23 mouse cellular contexts compared by ENCODE assay signal in genomic region chr9:10528692-10529091, GRCm38 (mm10).
DNase-seq lines count a peak whose midpoint lies in the region; ATAC-seq lines count a peak whose summit lies in the region.
"Had no signal": no experiment of that assay in that cellular context is flagged by ENCODE, and none has a peak within 500 bp of the region (broad histone marks: within the 10 kb centered on the region; RNA-seq: fewer than 3 reads in every experiment).

No protein-coding gene starts in this region.

- no peak for DNase-seq in forebrain, embryonic 11.5 days (ENCODE audit: low spot score)
- DNase-seq in forebrain, embryonic 10.5 days (ENCODE audit: extremely low spot score, low spot score), result no peak
- no peak for DNase-seq in midbrain, embryonic 14.5 days
- DNase-seq in retina, embryonic 14.5 days (ENCODE audit: low spot score), result peak; percentile 22
- DNase-seq in thymus, postnatal 4 days, result no peak
- no peak for DNase-seq in ovary, postnatal 36 days (ENCODE audit: low spot score)
- DNase-seq: adrenal gland, postnatal 14 days; B cell, adult 2 months; cerebellum, adult 18-20 months; cerebellum, adult 9-11 months; cerebellum, postnatal 36 days; gastrocnemius, postnatal 10 days; heart, adult 11 months; heart, postnatal 10 days; heart, postnatal 4 days; kidney, adult 18-20 months had no signal

- H3K36me3 ChIP-seq in forebrain, embryonic 11.5 days (ENCODE audit: control insufficient read depth, insufficient read depth, low read length), result no peaks in the 10 kb centered on the region
- no peaks in the 10 kb centered on the region for H3K36me3 ChIP-seq in forebrain, embryonic 10.5 days (replicated peaks)
- H3K36me3 ChIP-seq in midbrain, embryonic 15.5 days (replicated peaks), result no peaks in the 10 kb centered on the region
- no peaks in the 10 kb centered on the region for H3K36me3 ChIP-seq in midbrain, embryonic 14.5 days (ENCODE audit: control insufficient read depth, insufficient read depth, low read length)
- H3K36me3 ChIP-seq: embryonic facial prominence, embryonic 13.5 days; G1E; hindbrain, embryonic 13.5 days; intestine, embryonic 15.5 days had no signal

- H3K9ac ChIP-seq in forebrain, embryonic 11.5 days (ENCODE audit: low read length), result no peak overlapping the region
- H3K9ac ChIP-seq in midbrain, embryonic 15.5 days, result no peak overlapping the region
- H3K9ac ChIP-seq in midbrain, embryonic 14.5 days (replicated peaks; ENCODE audit: low read length), result no peak overlapping the region
- H3K9ac ChIP-seq: embryonic facial prominence, embryonic 13.5 days; hindbrain, embryonic 13.5 days; intestine, embryonic 15.5 days had no signal

- no peak overlapping the region for H3K27ac ChIP-seq in forebrain, embryonic 11.5 days (ENCODE audit: low read depth, low read length)
- no peak overlapping the region for H3K27ac ChIP-seq in forebrain, embryonic 10.5 days
- no peak overlapping the region for H3K27ac ChIP-seq in midbrain, embryonic 15.5 days
- H3K27ac ChIP-seq in midbrain, embryonic 14.5 days (replicated peaks; ENCODE audit: low read depth, low read length), result no peak overlapping the region
- H3K27ac ChIP-seq: embryonic facial prominence, embryonic 13.5 days; hindbrain, embryonic 13.5 days; intestine, embryonic 15.5 days had no signal

- ATAC-seq in forebrain, embryonic 11.5 days (replicated peaks; ENCODE audit: low FRiP score), result peak; percentile 66
- peak; percentile 41; the same call in 1 of the 2 replicates for ATAC-seq in midbrain, embryonic 15.5 days (replicated peaks)
- no peak for ATAC-seq in midbrain, embryonic 14.5 days (ENCODE audit: low FRiP score, low TSS enrichment)
- ATAC-seq: activated CD4-positive, CD25-positive, alpha-beta regulatory T cell, adult 4 months; CD4-positive, CD25-positive, alpha-beta regulatory T cell, adult 4 months; intestine, embryonic 15.5 days had no signal

- peaks cover 4% of the 10 kb centered on the region; the same call in 1 of the 2 replicates for H3K4me1 ChIP-seq in forebrain, embryonic 11.5 days (replicated peaks; ENCODE audit: control insufficient read depth, insufficient read depth, low read length)
- H3K4me1 ChIP-seq in forebrain, embryonic 10.5 days, result peaks cover 42% of the 10 kb centered on the region
- peaks cover 9% of the 10 kb centered on the region; the same call in 1 of the 2 replicates for H3K4me1 ChIP-seq in midbrain, embryonic 15.5 days
- no peaks in the 10 kb centered on the region for H3K4me1 ChIP-seq in midbrain, embryonic 14.5 days (ENCODE audit: control insufficient read depth, insufficient read depth, low read length)
- H3K4me1 ChIP-seq: embryonic facial prominence, embryonic 13.5 days; hindbrain, embryonic 13.5 days; intestine, embryonic 15.5 days had no signal

- H3K9me3 ChIP-seq in forebrain, embryonic 11.5 days (ENCODE audit: control insufficient read depth, low read length), result no peaks in the 10 kb centered on the region
- no peaks in the 10 kb centered on the region for H3K9me3 ChIP-seq in forebrain, embryonic 10.5 days
- H3K9me3 ChIP-seq in midbrain, embryonic 15.5 days, result no peaks in the 10 kb centered on the region
- no peaks in the 10 kb centered on the region for H3K9me3 ChIP-seq in midbrain, embryonic 14.5 days (ENCODE audit: control insufficient read depth, low read length)
- H3K9me3 ChIP-seq: embryonic facial prominence, embryonic 13.5 days; G1E; hindbrain, embryonic 13.5 days; intestine, embryonic 15.5 days had no signal

- no peak overlapping the region for H3K4me2 ChIP-seq in forebrain, embryonic 11.5 days (ENCODE audit: low read depth, low read length, severe bottlenecking)
- no peak overlapping the region for H3K4me2 ChIP-seq in midbrain, embryonic 15.5 days
- no peak overlapping the region for H3K4me2 ChIP-seq in midbrain, embryonic 14.5 days (ENCODE audit: low read length)
- H3K4me2 ChIP-seq: embryonic facial prominence, embryonic 13.5 days; hindbrain, embryonic 13.5 days; intestine, embryonic 15.5 days had no signal

- 54% methylated on average over 5 of the region's 5 CpGs for WGBS in forebrain, embryonic 11.5 days
- WGBS in forebrain, embryonic 10.5 days, result 55% methylated on average over 5 of the region's 5 CpGs
- 60% methylated on average over 5 of the region's 5 CpGs for WGBS in midbrain, embryonic 15.5 days
- 68% methylated on average over 5 of the region's 5 CpGs for WGBS in midbrain, embryonic 14.5 days

- no peaks in the 10 kb centered on the region for H3K27me3 ChIP-seq in forebrain, embryonic 11.5 days (ENCODE audit: control insufficient read depth, insufficient read depth, low read length)
- no peaks in the 10 kb centered on the region for H3K27me3 ChIP-seq in forebrain, embryonic 10.5 days (ENCODE audit: poor library complexity, severe bottlenecking)
- H3K27me3 ChIP-seq in midbrain, embryonic 15.5 days (replicated peaks), result no peaks in the 10 kb centered on the region
- H3K27me3 ChIP-seq in midbrain, embryonic 14.5 days (ENCODE audit: control insufficient read depth, insufficient read depth, low read length), result no peaks in the 10 kb centered on the region
- H3K27me3 ChIP-seq: embryonic facial prominence, embryonic 13.5 days; hindbrain, embryonic 13.5 days; intestine, embryonic 15.5 days had no signal

- no peak overlapping the region for H3K4me3 ChIP-seq in forebrain, embryonic 11.5 days (ENCODE audit: low read depth, low read length)
- no peak overlapping the region for H3K4me3 ChIP-seq in forebrain, embryonic 10.5 days
- no peak overlapping the region for H3K4me3 ChIP-seq in midbrain, embryonic 15.5 days
- no peak overlapping the region for H3K4me3 ChIP-seq in midbrain, embryonic 14.5 days (replicated peaks; ENCODE audit: low read depth, low read length)
- H3K4me3 ChIP-seq: embryonic facial prominence, embryonic 13.5 days; hindbrain, embryonic 13.5 days; intestine, embryonic 15.5 days had no signal
